Mouse (Mus musculus): ENCODE measurements around the gene Smyd3.
"Not testable (repeated sequence)": the region's sequence is repeated elsewhere in the genome, so short reads cannot be mapped to it uniquely, and the experiment has no call there.

Smyd3 gene

GRCm38 (mm10) chr1:179293772-179294353, 224.0 kb downstream of the Smyd3 start:
- in situ Hi-C loops (cut with MboI, MseI) = no loop called here

GRCm38 (mm10) chr1:179290181-179290580, 227.7 kb downstream of the Smyd3 start:
- in situ Hi-C loops (cut with MboI, MseI) = not testable (repeated sequence)

GRCm38 (mm10) chr1:179289744-179290143, 228.1 kb downstream of the Smyd3 start:
- in situ Hi-C loops (cut with MboI, MseI) = no loop called here

GRCm38 (mm10) chr1:179286748-179287147, 231.1 kb downstream of the Smyd3 start:
- in situ Hi-C loops (cut with MboI, MseI) = no loop called here

- in situ Hi-C loops (cut with MboI, MseI) = no loop called here
Observed at GRCm38 (mm10) chr1:179282821-179283220, 235.0 kb downstream of the Smyd3 start.

GRCm38 (mm10) chr1:179281401-179282121, 236.3 kb downstream of the Smyd3 start:
- in situ Hi-C loops (cut with MboI, MseI) = no loop called here

GRCm38 (mm10) chr1:179279116-179279515, 238.7 kb downstream of the Smyd3 start:
- in situ Hi-C loops (cut with MboI, MseI) = no loop called here

GRCm38 (mm10) chr1:179277346-179277745, 240.5 kb downstream of the Smyd3 start:
- in situ Hi-C loops (cut with MboI, MseI) = no loop called here

GRCm38 (mm10) chr1:179276866-179277265, 241.0 kb downstream of the Smyd3 start:
- in situ Hi-C loops (cut with MboI, MseI) = no loop called here

GRCm38 (mm10) chr1:179272926-179273325, 244.9 kb downstream of the Smyd3 start:
- in situ Hi-C loops (cut with MboI, MseI) = loop anchor here (5.0 kb wide), 1 partner anchor 39 kb away; no protein-coding TSS in a partner anchor

GRCm38 (mm10) chr1:179272351-179272750, 245.5 kb downstream of the Smyd3 start:
- in situ Hi-C loops (cut with MboI, MseI) = loop anchor here (5.0 kb wide), 1 partner anchor 40 kb away; no protein-coding TSS in a partner anchor

GRCm38 (mm10) chr1:179266936-179267335, 250.9 kb downstream of the Smyd3 start:
- in situ Hi-C loops (cut with MboI, MseI) = no loop called here

GRCm38 (mm10) chr1:179261496-179261966, 256.3 kb downstream of the Smyd3 start:
- in situ Hi-C loops (cut with MboI, MseI) = no loop called here

GRCm38 (mm10) chr1:179255826-179256512, 261.9 kb downstream of the Smyd3 start:
- in situ Hi-C loops (cut with MboI, MseI) = no loop called here

GRCm38 (mm10) chr1:179254531-179254930, 263.3 kb downstream of the Smyd3 start:
- in situ Hi-C loops (cut with MboI, MseI) = no loop called here

GRCm38 (mm10) chr1:179252611-179253010, 265.2 kb downstream of the Smyd3 start:
- in situ Hi-C loops (cut with MboI, MseI) = no loop called here

GRCm38 (mm10) chr1:179250388-179250787, 267.5 kb downstream of the Smyd3 start:
- in situ Hi-C loops (cut with MboI, MseI) = no loop called here

- in situ Hi-C loops (cut with MboI, MseI) = no loop called here
Observed at GRCm38 (mm10) chr1:179243554-179243953, 274.3 kb downstream of the Smyd3 start.

GRCm38 (mm10) chr1:179240663-179241279, 277.1 kb downstream of the Smyd3 start:
- in situ Hi-C loops (cut with MboI, MseI) = no loop called here

- in situ Hi-C loops (cut with MboI, MseI) = no loop called here
Observed at GRCm38 (mm10) chr1:179238639-179239038, 279.2 kb downstream of the Smyd3 start.

- in situ Hi-C loops (cut with MboI, MseI) = no loop called here
Observed at GRCm38 (mm10) chr1:179237989-179238388, 279.9 kb downstream of the Smyd3 start.
